Mouse (Mus musculus) 3T3-L1 (cell line): Measurements from ENCODE around the gene Gldn.

Experiments used
- DNase-seq: peaks from one replicate; pipeline ENCODE4 v3.0.0-alpha.2; 2015; ENCODE audit warnings: low read depth, low spot score

Gene Gldn

GRCm38 (mm10) chr9:54286331-54286987, at the start of gene Gldn:
Gldn (plus strand) TSS chr9:54286486.
- no peak for DNase-seq

GRCm38 (mm10) chr9:54244869-54245665, 41.2 kb upstream of the Gldn start:
- no peak for DNase-seq

GRCm38 (mm10) chr9:54264754-54265153, 21.5 kb upstream of the Gldn start:
- DNase-seq: peak; percentile 72

GRCm38 (mm10) chr9:54268010-54268409, 18.3 kb upstream of the Gldn start, which contains the start of gene Cyp19a1:
Cyp19a1 (minus strand) TSS chr9:54268110.
- DNase-seq: no peak

GRCm38 (mm10) chr9:54269987-54270386, 16.3 kb upstream of the Gldn start:
- DNase-seq: no peak

- peak; percentile 17 for DNase-seq
Observed at GRCm38 (mm10) chr9:54270889-54271288, 15.4 kb upstream of the Gldn start.

GRCm38 (mm10) chr9:54275283-54275682, 11.0 kb upstream of the Gldn start:
- DNase-seq: no peak

- no peak for DNase-seq
Observed at GRCm38 (mm10) chr9:54279046-54279589, 7.2 kb upstream of the Gldn start.

- DNase-seq: no peak
Observed at GRCm38 (mm10) chr9:54287804-54288203, 1.5 kb downstream of the Gldn start.

GRCm38 (mm10) chr9:54299389-54299788, 13.1 kb downstream of the Gldn start:
- no peak for DNase-seq

- no peak for DNase-seq
Observed at GRCm38 (mm10) chr9:54299792-54300191, 13.5 kb downstream of the Gldn start.

- no peak for DNase-seq
Observed at GRCm38 (mm10) chr9:54301255-54301654, 15.0 kb downstream of the Gldn start.

GRCm38 (mm10) chr9:54308209-54308608, 21.9 kb downstream of the Gldn start:
- no peak for DNase-seq

- DNase-seq: no peak
Observed at GRCm38 (mm10) chr9:54308751-54309358, 22.6 kb downstream of the Gldn start.

GRCm38 (mm10) chr9:54316363-54316762, 30.1 kb downstream of the Gldn start:
- no peak for DNase-seq

- peak; percentile 41 for DNase-seq
Observed at GRCm38 (mm10) chr9:54323456-54323855, 37.2 kb downstream of the Gldn start.

GRCm38 (mm10) chr9:54329201-54329600, 42.9 kb downstream of the Gldn start:
- no peak for DNase-seq

GRCm38 (mm10) chr9:54335582-54335981, 49.3 kb downstream of the Gldn start:
- no peak for DNase-seq

- DNase-seq: peak; percentile 78
Observed at GRCm38 (mm10) chr9:54336532-54337144, 50.4 kb downstream of the Gldn start.

GRCm38 (mm10) chr9:54342026-54342425, 55.7 kb downstream of the Gldn start:
- DNase-seq: no peak

GRCm38 (mm10) chr9:54356756-54357155, 70.5 kb downstream of the Gldn start:
- no peak for DNase-seq
